Mouse (Mus musculus) cortical plate, adult 2 months (tissue): ENCODE data around the gene Prpf4.

Experiments used
- CTCF ChIP-seq: fragments of 200-500 bp; IDR thresholded peaks from 2 replicates; pipeline ENCODE4 v1.5.1; 2011; ENCODE audit warnings: mild to moderate bottlenecking, control low read depth, low read length; ENCODE audit not compliant: insufficient read depth; ENCODE audit errors: extremely low read depth
- POLR2A ChIP-seq: fragments of 200-500 bp; IDR thresholded peaks from 2 replicates; pipeline ENCODE4 v1.6.1; 2011; ENCODE audit warnings: mild to moderate bottlenecking, low read length, control low read depth; ENCODE audit not compliant: insufficient read depth; ENCODE audit errors: extremely low read depth

- TF ChIP-seq CTCF (no peak), POLR2A (no peak)
Measured at GRCm38 (mm10) chr4:62429616-62430015, 21.0 kb downstream of the Prpf4 start.
